Mouse (Mus musculus): ENCODE measurements at regions not wholly inside any gene's neighbourhood (a gene's known extent, or its start where the extent isn't known, plus 50 kb on each side); places are given as distances from the start of the nearest gene placed in this dataset.

- no peak for ATAC-seq
- no peak overlapping the region for H3K4me3 ChIP-seq (ENCODE audit: low read depth, low read length)
- H3K9me3 ChIP-seq (ENCODE audit: control insufficient read depth): no peaks in the 10 kb centered on the region
- H3K27ac ChIP-seq (ENCODE audit: low read depth, low read length): no peak overlapping the region
- 63% methylated on average over 5 of the region's 5 CpGs for WGBS
- H3K4me2 ChIP-seq (replicated peaks; ENCODE audit: low read depth): no peak overlapping the region
- no peaks in the 10 kb centered on the region for H3K36me3 ChIP-seq (ENCODE audit: control insufficient read depth, insufficient read depth)
- TF ChIP-seq CTCF (IDR thresholded peaks at IDR 0.05; ENCODE audit: low read depth): no peak
- H3K9ac ChIP-seq (ENCODE audit: low read depth, low read length): no peak overlapping the region
- H3K4me1 ChIP-seq (replicated peaks; ENCODE audit: control insufficient read depth, insufficient read depth, low read length): no peaks in the 10 kb centered on the region
- no peaks in the 10 kb centered on the region for H3K27me3 ChIP-seq (replicated peaks; ENCODE audit: control insufficient read depth, insufficient read depth, low read length)
Measured at GRCm38 (mm10) chr14:58938601-58938970, 204.1 kb downstream of the 1700129C05Rik start.

GRCm38 (mm10) chr14:58937791-58938600, 204.7 kb downstream of the 1700129C05Rik start:
- H3K27ac ChIP-seq (ENCODE audit: low read depth, low read length): no peak overlapping the region
- H3K27me3 ChIP-seq (replicated peaks; ENCODE audit: control insufficient read depth, insufficient read depth, low read length): no peaks in the 10 kb centered on the region
- ATAC-seq: no peak
- peak; percentile 55 for TF ChIP-seq CTCF (IDR thresholded peaks at IDR 0.05; ENCODE audit: low read depth)
- no peak overlapping the region for H3K4me2 ChIP-seq (replicated peaks; ENCODE audit: low read depth)
- H3K9me3 ChIP-seq (ENCODE audit: control insufficient read depth): no peaks in the 10 kb centered on the region
- H3K36me3 ChIP-seq (ENCODE audit: control insufficient read depth, insufficient read depth): no peaks in the 10 kb centered on the region
- H3K4me1 ChIP-seq (replicated peaks; ENCODE audit: control insufficient read depth, insufficient read depth, low read length): no peaks in the 10 kb centered on the region
- 66% methylated on average over 12 of the region's 12 CpGs for WGBS
- H3K9ac ChIP-seq (ENCODE audit: low read depth, low read length): no peak overlapping the region
- H3K4me3 ChIP-seq (ENCODE audit: low read depth, low read length): no peak overlapping the region

- H3K4me1 ChIP-seq (replicated peaks; ENCODE audit: control insufficient read depth, insufficient read depth, low read length): no peaks in the 10 kb centered on the region
- H3K27me3 ChIP-seq (replicated peaks; ENCODE audit: control insufficient read depth, insufficient read depth, low read length): no peaks in the 10 kb centered on the region
- no peak for TF ChIP-seq CTCF (IDR thresholded peaks at IDR 0.05; ENCODE audit: low read depth)
- H3K9me3 ChIP-seq (ENCODE audit: control insufficient read depth): no peaks in the 10 kb centered on the region
- no peak for ATAC-seq
- no peak overlapping the region for H3K27ac ChIP-seq (ENCODE audit: low read depth, low read length)
- WGBS: 23% methylated on average over 8 of the region's 8 CpGs
- no peak overlapping the region for H3K9ac ChIP-seq (ENCODE audit: low read depth, low read length)
- no peak overlapping the region for H3K4me2 ChIP-seq (replicated peaks; ENCODE audit: low read depth)
- no peaks in the 10 kb centered on the region for H3K36me3 ChIP-seq (ENCODE audit: control insufficient read depth, insufficient read depth)
- H3K4me3 ChIP-seq (ENCODE audit: low read depth, low read length): no peak overlapping the region
Measured at GRCm38 (mm10) chr14:58937331-58937730, 205.4 kb downstream of the 1700129C05Rik start.

- WGBS: 80% methylated on average over 2 of the region's 2 CpGs
- no peak for ATAC-seq
- Histone ChIP-seq H3K27me3 (replicated peaks; ENCODE audit: control insufficient read depth, insufficient read depth, low read length) (no peaks in the 10 kb centered on the region), H3K27ac (ENCODE audit: low read depth, low read length) (no peak overlapping the region), H3K9ac (ENCODE audit: low read depth, low read length) (no peak overlapping the region), H3K4me3 (ENCODE audit: low read depth, low read length) (no peak overlapping the region), H3K9me3 (ENCODE audit: control insufficient read depth) (no peaks in the 10 kb centered on the region), H3K4me1 (replicated peaks; ENCODE audit: control insufficient read depth, insufficient read depth, low read length) (no peaks in the 10 kb centered on the region), H3K4me2 (replicated peaks; ENCODE audit: low read depth) (no peak overlapping the region), H3K36me3 (ENCODE audit: control insufficient read depth, insufficient read depth) (no peaks in the 10 kb centered on the region)
- TF ChIP-seq CTCF (IDR thresholded peaks at IDR 0.05; ENCODE audit: low read depth): no peak
Measured at GRCm38 (mm10) chr14:58936131-58936530, 206.6 kb downstream of the 1700129C05Rik start.

- H3K9me3 ChIP-seq (ENCODE audit: control insufficient read depth): no peaks in the 10 kb centered on the region
- no peak overlapping the region for H3K4me3 ChIP-seq (ENCODE audit: low read depth, low read length)
- H3K4me1 ChIP-seq (replicated peaks; ENCODE audit: control insufficient read depth, insufficient read depth, low read length): no peaks in the 10 kb centered on the region
- no peak overlapping the region for H3K4me2 ChIP-seq (replicated peaks; ENCODE audit: low read depth)
- WGBS: 36% methylated on average over 9 of the region's 9 CpGs
- no peaks in the 10 kb centered on the region for H3K36me3 ChIP-seq (ENCODE audit: control insufficient read depth, insufficient read depth)
- no peak for ATAC-seq
- no peak overlapping the region for H3K27ac ChIP-seq (ENCODE audit: low read depth, low read length)
- peak; percentile 53 for TF ChIP-seq CTCF (IDR thresholded peaks at IDR 0.05; ENCODE audit: low read depth)
- no peak overlapping the region for H3K9ac ChIP-seq (ENCODE audit: low read depth, low read length)
- no peaks in the 10 kb centered on the region for H3K27me3 ChIP-seq (replicated peaks; ENCODE audit: control insufficient read depth, insufficient read depth, low read length)
Measured at GRCm38 (mm10) chr14:58917853-58918252, 224.8 kb downstream of the 1700129C05Rik start.

- WGBS: 82% methylated on average over 3 of the region's 3 CpGs
- Histone ChIP-seq H3K36me3 (ENCODE audit: control insufficient read depth, insufficient read depth) (no peaks in the 10 kb centered on the region), H3K9ac (ENCODE audit: low read depth, low read length) (no peak overlapping the region)
Measured at GRCm38 (mm10) chr14:58917228-58917627, 225.5 kb downstream of the 1700129C05Rik start.

More at GRCm38 (mm10) chr14:58917228-58917627, 225.5 kb downstream of the 1700129C05Rik start:
- Histone ChIP-seq H3K4me2 (replicated peaks; ENCODE audit: low read depth) (no peak overlapping the region), H3K27me3 (replicated peaks; ENCODE audit: control insufficient read depth, insufficient read depth, low read length) (no peaks in the 10 kb centered on the region), H3K9me3 (ENCODE audit: control insufficient read depth) (no peaks in the 10 kb centered on the region), H3K4me3 (ENCODE audit: low read depth, low read length) (no peak overlapping the region), H3K27ac (ENCODE audit: low read depth, low read length) (no peak overlapping the region), H3K4me1 (replicated peaks; ENCODE audit: control insufficient read depth, insufficient read depth, low read length) (no peaks in the 10 kb centered on the region)
- TF ChIP-seq CTCF (IDR thresholded peaks at IDR 0.05; ENCODE audit: low read depth): no peak
- ATAC-seq: no peak

Data from intestine, postnatal 0 days (tissue).